Mouse (Mus musculus) gastrocnemius, adult 18-20 months (tissue): Measurements from ENCODE around the gene Calcrl. TPM values are rescaled to one million over a fixed set of nuclear protein-coding genes. Genes with fewer than 3 reads are reported as not detected.

ENCODE experiments used
- DNase-seq: peaks from one replicate; pipeline ENCODE4 v3.0.0; 2021; ENCODE audit warnings: low spot score
- long read RNA-seq, 2 experiments: library from polyadenylated mRNA; stranded (forward); transcript quantifications; one replicate each; pipeline ENCODE4 v2.0.0; 2021
- total RNA-seq, 2 experiments: library from RNA; stranded (reverse); gene quantifications; 2 replicates each; pipeline ENCODE4 v1.2.3; 2021

The Calcrl gene
- 10 to 100 TPM; 11.1 TPM for total RNA-seq
- long read RNA-seq, experiment 1, partial matches to known transcripts, result 1 of 4 reads
- long read RNA-seq, experiment 1, other reads (novel, unspliced or antisense), result 3 of 4 reads
- long read RNA-seq, experiment 2, partial matches to known transcripts, result 0 of 3 reads
- long read RNA-seq, experiment 2, other reads (novel, unspliced or antisense), result 3 of 3 reads

GRCm38 (mm10) chr2:84425138-84425537 lies at the start of gene Calcrl:
TSS of gene Calcrl (minus strand) at chr2:84425411.
- peak; percentile 82 for DNase-seq

- no peak for DNase-seq
These were observed 49.4 kb upstream of the Calcrl start for GRCm38 (mm10) chr2:84474651-84475050.

- no peak for DNase-seq
These were observed 48.8 kb upstream of the Calcrl start for GRCm38 (mm10) chr2:84473941-84474530.

GRCm38 (mm10) chr2:84467391-84467790 lies 42.2 kb upstream of the Calcrl start:
- DNase-seq, result no peak

- no peak for DNase-seq
These were observed 39.7 kb upstream of the Calcrl start for GRCm38 (mm10) chr2:84464956-84465355.

- no peak for DNase-seq
These were observed 37.2 kb upstream of the Calcrl start for GRCm38 (mm10) chr2:84462411-84462810.

GRCm38 (mm10) chr2:84459651-84460177 lies 34.5 kb upstream of the Calcrl start:
- peak; percentile 6 for DNase-seq

GRCm38 (mm10) chr2:84457221-84457620 lies 32.0 kb upstream of the Calcrl start:
- no peak for DNase-seq

GRCm38 (mm10) chr2:84455236-84455799 lies 30.1 kb upstream of the Calcrl start:
- peak; percentile 68 for DNase-seq

GRCm38 (mm10) chr2:84454551-84455235 lies 29.5 kb upstream of the Calcrl start:
- no peak for DNase-seq

- peak; percentile 29 for DNase-seq
These were observed 28.8 kb upstream of the Calcrl start for GRCm38 (mm10) chr2:84454051-84454450.

GRCm38 (mm10) chr2:84445499-84445898 lies 20.3 kb upstream of the Calcrl start:
- no peak for DNase-seq

GRCm38 (mm10) chr2:84441940-84442339 lies 16.7 kb upstream of the Calcrl start:
- no peak for DNase-seq

GRCm38 (mm10) chr2:84429724-84430123 lies 4.5 kb upstream of the Calcrl start:
- peak; percentile 60 for DNase-seq

GRCm38 (mm10) chr2:84428836-84429235 lies 3.6 kb upstream of the Calcrl start:
- no peak for DNase-seq

GRCm38 (mm10) chr2:84426531-84426930 lies 1.3 kb upstream of the Calcrl start:
- no peak for DNase-seq

- no peak for DNase-seq
These were observed 8.7 kb downstream of the Calcrl start for GRCm38 (mm10) chr2:84416501-84416900.

- no peak for DNase-seq
These were observed 15.2 kb downstream of the Calcrl start for GRCm38 (mm10) chr2:84409796-84410592.

GRCm38 (mm10) chr2:84404834-84405233 lies 20.4 kb downstream of the Calcrl start:
- no peak for DNase-seq

GRCm38 (mm10) chr2:84402713-84403112 lies 22.5 kb downstream of the Calcrl start:
- DNase-seq, result no peak

- DNase-seq, result no peak
These were observed 28.7 kb downstream of the Calcrl start for GRCm38 (mm10) chr2:84396557-84396956.
